Mouse (Mus musculus): ENCODE results near the gene Banp.

GRCm38 (mm10) chr8:121968542-121968941, 19.0 kb downstream of the Banp start:
- TF ChIP-seq POLR2A (IDR thresholded peaks at IDR 0.05; ENCODE audit: insufficient read depth, low read depth, low read length) (no peak), EP300 (IDR thresholded peaks at IDR 0.05; ENCODE audit: insufficient read depth, low read depth, low read length) (no peak), CTCF (IDR thresholded peaks at IDR 0.05) (no peak)
